Mouse (Mus musculus) layer of hippocampus, adult 8-10 months (tissue): ENCODE data around the gene Nlgn1. TPM values are rescaled to one million over a fixed set of nuclear protein-coding genes. Genes with fewer than 3 reads are reported as not detected.
"Not testable (repeated sequence)": the region's sequence is repeated elsewhere in the genome, so short reads cannot be mapped to it uniquely, and the experiment has no call there.

Experiments used
- DNase-seq, 2 experiments: peaks; one replicate each; pipeline ENCODE4 v3.0.0; 2022; ENCODE audit warnings: low spot score in 2 of 2
- total RNA-seq, 4 experiments: library from RNA; stranded (reverse); gene quantifications; 2 replicates each; pipeline ENCODE4 v1.2.4; 2022

Nlgn1 gene
- total RNA-seq, 4 experiments from 2014 or later = 97.6 to 106 (median 102) TPM

- DNase-seq = no peak
Observed at GRCm38 (mm10) chr3:25658006-25658405, 674.3 kb downstream of the Nlgn1 start.

GRCm38 (mm10) chr3:25657074-25657473, 675.2 kb downstream of the Nlgn1 start:
- DNase-seq = peak; percentile 48 to 65

GRCm38 (mm10) chr3:25653010-25653409, 679.2 kb downstream of the Nlgn1 start:
- peak in 1 of 2 experiments; percentile 44 for DNase-seq

- DNase-seq = no peak
Observed at GRCm38 (mm10) chr3:25645895-25646691, 686.2 kb downstream of the Nlgn1 start.

- no peak for DNase-seq
Observed at GRCm38 (mm10) chr3:25629198-25629597, 703.1 kb downstream of the Nlgn1 start.

GRCm38 (mm10) chr3:25606597-25606996, 725.7 kb downstream of the Nlgn1 start:
- DNase-seq = no peak

- DNase-seq = no peak
Observed at GRCm38 (mm10) chr3:25597513-25597912, 734.7 kb downstream of the Nlgn1 start.

- no peak for DNase-seq
Observed at GRCm38 (mm10) chr3:25575526-25575925, 756.7 kb downstream of the Nlgn1 start.

GRCm38 (mm10) chr3:25574840-25575239, 757.4 kb downstream of the Nlgn1 start:
- DNase-seq = no peak

- DNase-seq = not testable (repeated sequence)
Observed at GRCm38 (mm10) chr3:25558513-25558912, 773.7 kb downstream of the Nlgn1 start.

- not testable (repeated sequence) for DNase-seq
Observed at GRCm38 (mm10) chr3:25549097-25549496, 783.2 kb downstream of the Nlgn1 start.

GRCm38 (mm10) chr3:25524236-25524635, 808.0 kb downstream of the Nlgn1 start:
- DNase-seq = not testable (repeated sequence)

- DNase-seq = no peak
Observed at GRCm38 (mm10) chr3:25463051-25463450, 869.2 kb downstream of the Nlgn1 start.

GRCm38 (mm10) chr3:25456250-25456860, 875.9 kb downstream of the Nlgn1 start:
- DNase-seq = no peak

- DNase-seq = no peak
Observed at GRCm38 (mm10) chr3:25452314-25452713, 879.9 kb downstream of the Nlgn1 start.

GRCm38 (mm10) chr3:25450471-25450870, 881.8 kb downstream of the Nlgn1 start:
- DNase-seq = no peak

GRCm38 (mm10) chr3:25449356-25449755, 882.9 kb downstream of the Nlgn1 start:
- no peak for DNase-seq

GRCm38 (mm10) chr3:25447181-25447580, 885.1 kb downstream of the Nlgn1 start:
- DNase-seq = no peak

GRCm38 (mm10) chr3:25443657-25444056, 888.6 kb downstream of the Nlgn1 start:
- no peak for DNase-seq

GRCm38 (mm10) chr3:25442617-25443016, 889.6 kb downstream of the Nlgn1 start:
- no peak for DNase-seq

- DNase-seq = no peak
Observed at GRCm38 (mm10) chr3:25426931-25427330, 905.3 kb downstream of the Nlgn1 start.

- no peak for DNase-seq
Observed at GRCm38 (mm10) chr3:25412003-25412402, 920.3 kb downstream of the Nlgn1 start.
